Mouse (Mus musculus): ENCODE results near the gene Atg16l2.

DNA sequence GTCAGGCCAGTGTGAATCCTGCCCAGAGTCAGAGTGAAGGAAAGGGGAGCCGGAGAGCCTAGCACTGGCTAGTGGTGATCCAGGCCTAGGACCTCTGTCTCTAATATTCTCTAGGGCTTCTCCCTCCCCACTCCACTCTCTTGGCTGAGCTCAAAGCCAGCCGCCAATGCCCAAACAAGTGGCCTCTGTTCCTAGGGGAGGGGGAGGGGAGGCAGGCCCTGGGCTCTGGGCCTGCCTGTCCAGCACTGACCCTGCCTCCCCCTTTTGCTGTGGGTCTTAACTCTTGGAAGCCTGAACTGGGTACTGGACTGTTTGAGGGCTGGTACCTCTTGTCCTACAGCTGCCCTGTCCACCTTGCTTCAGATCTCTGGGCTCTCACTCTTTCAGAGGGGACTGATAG is 47.8 kb upstream of the Atg16l2 start:
- no peak for TF ChIP-seq CTCF (IDR thresholded peaks at IDR 0.05; ENCODE audit: extremely low read depth, insufficient read length, insufficient replicate concordance, low read depth, low read length)
- TF ChIP-seq POLR2A (IDR thresholded peaks at IDR 0.05; ENCODE audit: low read depth, low read length): no peak
